Mouse (Mus musculus) monocyte, adult 5-6 weeks (primary cell): ENCODE results near the gene Erv3. TPM values are rescaled to one million over a fixed set of nuclear protein-coding genes. Genes with fewer than 3 reads are reported as not detected.

Experiments used
- ATAC-seq: fragments of 153-309, 156-312 bp; replicated peaks from 2 replicates; pipeline ENCODE4 v1.8.0; 2017; ENCODE audit warnings: mild to moderate bottlenecking; ENCODE audit not compliant: low TSS enrichment, insufficient number of reproducible peaks, severe bottlenecking, poor library complexity, low FRiP score
- total RNA-seq: library from RNA; stranded (forward); fragments of 200-1000, 200-491, 200-594 nt; gene quantifications from 3 replicates; pipeline ENCODE4 v1.2.3, GENCODE M21; 2017

The Erv3 gene
- total RNA-seq, 1 experiment from 2014 or later: not detected

DNA sequence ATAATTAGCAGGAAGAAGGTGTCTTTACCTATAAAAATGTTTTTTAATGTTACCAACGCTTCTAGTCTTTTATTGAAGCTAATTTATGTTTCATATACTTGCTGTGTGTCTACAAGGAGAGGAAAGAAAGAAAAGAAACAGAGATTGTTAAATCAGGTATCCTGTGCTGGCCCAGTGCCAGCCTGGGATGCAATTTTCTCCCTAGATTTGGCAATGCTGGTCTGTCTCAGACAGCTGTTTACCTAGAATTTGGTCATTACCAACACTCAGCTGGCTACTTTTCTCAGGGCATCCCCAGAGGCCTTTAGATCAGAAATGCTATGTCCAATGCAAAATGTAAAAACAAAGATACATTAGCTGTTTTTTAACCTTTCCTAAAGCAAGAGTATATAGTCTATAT is 13.8 kb upstream of the Erv3 start:
- no peak for ATAC-seq

- no peak for ATAC-seq
These were observed 9.4 kb upstream of the Erv3 start for GRCm38 (mm10) chr2:131868983-131869382.

GRCm38 (mm10) chr2:131866676-131867075 is 7.1 kb upstream of the Erv3 start:
- no peak for ATAC-seq

GRCm38 (mm10) chr2:131864262-131864796 is 4.8 kb upstream of the Erv3 start:
- no peak for ATAC-seq

DNA sequence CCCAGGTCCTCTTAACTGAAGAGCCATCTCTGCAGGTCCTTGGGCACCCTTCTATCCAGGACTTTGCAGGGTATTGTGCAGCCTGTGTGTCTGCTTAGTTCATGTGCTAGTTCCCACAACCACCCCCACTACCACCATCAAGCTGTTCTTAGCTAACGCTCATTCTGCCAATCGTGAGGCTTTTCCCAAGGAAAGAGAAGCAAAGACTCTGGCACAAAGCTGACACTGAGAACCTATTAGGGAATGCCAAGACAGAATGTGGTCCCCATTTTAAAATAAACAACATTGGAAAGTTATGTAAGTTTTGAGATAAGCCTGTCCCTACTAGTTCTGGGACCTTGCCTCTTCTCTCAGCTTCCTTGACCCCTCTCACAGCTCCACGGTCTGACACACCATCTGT is 3.9 kb upstream of the Erv3 start:
- no peak for ATAC-seq

DNA sequence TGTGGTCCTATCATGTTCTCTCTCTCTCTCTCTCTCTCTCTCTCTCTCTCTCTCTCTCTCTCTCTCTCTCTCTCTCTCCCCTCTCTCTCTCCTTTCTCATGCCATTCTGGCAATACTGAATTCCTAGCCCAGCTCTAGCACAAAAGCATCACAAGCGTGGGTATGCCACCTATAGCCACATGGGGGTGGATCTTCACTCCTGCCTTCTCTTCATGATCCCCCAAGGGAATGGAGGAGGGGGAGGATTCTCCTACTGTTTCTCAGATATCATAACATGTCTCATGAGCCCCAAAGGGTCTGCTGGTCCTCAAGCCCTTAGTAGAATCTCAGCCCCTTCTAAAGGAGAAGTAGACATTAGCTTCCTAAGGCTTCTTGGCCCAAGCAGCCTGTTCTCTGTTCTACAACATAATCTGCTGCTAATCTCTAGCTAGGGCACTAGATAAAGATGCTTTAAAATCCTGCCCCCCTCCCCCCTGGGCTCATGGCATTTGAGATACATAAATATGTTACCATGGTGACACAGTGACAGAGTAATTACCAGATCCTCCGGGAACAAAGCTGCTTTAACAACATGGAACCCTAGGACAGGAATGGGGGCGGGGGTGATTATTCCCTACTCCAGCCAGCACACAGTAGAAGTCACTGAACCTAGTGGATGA is 3.2 kb upstream of the Erv3 start:
- no peak for ATAC-seq

- no peak for ATAC-seq
These were observed 1.7 kb downstream of the Erv3 start for GRCm38 (mm10) chr2:131857838-131858237.

DNA sequence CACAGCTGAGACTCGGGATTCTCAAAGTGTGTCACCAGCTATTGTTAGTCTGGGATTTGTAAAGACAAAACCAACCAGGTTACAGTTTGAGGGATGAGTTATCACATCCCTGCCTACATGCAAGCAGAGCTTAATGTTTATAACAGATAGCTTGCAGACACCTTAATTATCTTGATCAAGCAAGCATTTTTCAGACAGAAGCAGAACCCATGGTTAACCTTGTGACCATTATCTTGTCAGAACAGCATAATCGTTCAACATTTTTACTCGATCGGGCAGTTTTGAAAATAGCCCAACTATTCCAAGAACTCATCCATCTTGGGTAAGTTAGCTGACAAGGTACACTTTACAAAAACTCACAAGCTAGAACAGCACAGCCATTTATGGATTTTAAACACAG is 5.8 kb downstream of the Erv3 start:
- ATAC-seq: no peak

- ATAC-seq: no peak
These were observed 8.0 kb downstream of the Erv3 start for GRCm38 (mm10) chr2:131851333-131852092.

DNA sequence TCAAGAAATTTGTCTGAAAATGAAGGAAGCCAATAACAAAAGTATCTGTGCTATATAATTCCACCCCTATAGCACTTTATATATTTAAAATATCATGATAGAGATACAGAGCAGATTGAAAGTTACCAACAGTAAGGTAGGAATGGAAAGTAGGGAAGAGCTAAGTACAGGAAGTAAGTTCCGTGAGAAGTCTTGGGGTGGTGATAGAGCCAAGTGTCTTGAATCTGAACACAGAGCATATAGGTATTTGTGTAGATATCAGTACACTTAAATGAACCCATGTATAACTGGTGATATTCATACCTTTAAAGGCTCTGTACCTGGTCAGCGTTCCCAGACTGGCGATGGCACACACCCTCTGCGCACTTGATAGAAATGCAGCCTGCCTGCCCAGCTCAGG is 9.5 kb downstream of the Erv3 start:
- ATAC-seq: no peak

GRCm38 (mm10) chr2:131847501-131848359 is 11.8 kb downstream of the Erv3 start:
- ATAC-seq: no peak

DNA sequence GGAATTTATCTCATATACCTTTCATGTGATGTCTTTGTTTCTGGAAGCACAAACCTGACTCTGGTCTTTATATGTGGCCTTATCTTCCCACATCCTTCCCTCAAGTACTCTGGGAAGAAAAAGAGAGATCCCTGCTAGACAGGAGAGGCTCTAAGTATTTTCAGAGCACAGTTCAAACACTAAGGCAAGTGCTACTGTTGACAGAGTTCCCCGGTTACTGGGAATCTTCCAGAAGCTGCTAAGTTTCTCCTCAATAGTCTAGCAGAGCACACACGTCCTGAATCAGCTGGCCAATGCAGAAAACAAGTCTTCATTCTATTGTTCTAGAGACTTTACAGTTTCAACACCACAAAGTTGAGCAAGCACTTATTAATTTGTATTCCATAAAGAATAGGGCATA is 12.7 kb downstream of the Erv3 start:
- ATAC-seq: no peak

DNA sequence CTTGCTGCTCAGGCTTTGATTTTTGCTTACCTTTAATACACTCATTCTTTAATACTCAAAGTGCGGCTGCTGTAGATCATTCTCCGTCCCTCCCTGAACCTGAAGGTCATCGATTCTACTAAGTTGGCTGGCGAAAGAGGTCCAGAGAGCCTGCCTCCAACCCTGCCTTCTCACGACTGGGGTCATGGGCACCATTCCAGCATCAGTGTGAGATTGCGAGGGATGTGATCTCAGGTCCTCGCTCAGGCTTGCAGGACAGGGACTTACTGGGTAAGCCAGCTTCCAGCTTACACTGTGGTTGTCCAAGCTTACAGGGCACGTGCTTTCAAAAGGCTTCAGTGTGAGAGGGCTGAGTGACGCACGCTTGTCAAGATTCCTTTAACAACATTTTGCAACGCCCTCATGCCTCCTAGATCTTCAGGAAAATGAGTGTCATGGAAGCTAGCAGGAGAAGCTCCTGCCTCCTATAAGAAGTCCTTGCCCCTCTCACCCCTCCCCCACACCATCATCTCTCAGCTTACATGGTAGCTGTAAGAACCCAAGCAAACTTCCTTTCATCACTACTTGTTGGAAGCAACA is 13.3 kb downstream of the Erv3 start:
- ATAC-seq: no peak

GRCm38 (mm10) chr2:131845671-131846070 is 13.9 kb downstream of the Erv3 start:
- ATAC-seq: no peak

GRCm38 (mm10) chr2:131842568-131842967 is 17.0 kb downstream of the Erv3 start:
- ATAC-seq: no peak

- ATAC-seq: no peak
These were observed 18.2 kb downstream of the Erv3 start for GRCm38 (mm10) chr2:131841321-131841693.

GRCm38 (mm10) chr2:131840611-131841320 is 18.8 kb downstream of the Erv3 start:
- no peak for ATAC-seq

- no peak for ATAC-seq
These were observed 25.3 kb downstream of the Erv3 start for GRCm38 (mm10) chr2:131834296-131834695.
